Mouse (Mus musculus) forebrain, embryonic 10.5 days (tissue): Measurements from ENCODE around the gene Olfr96. TPM values are rescaled to one million over a fixed set of nuclear protein-coding genes. Genes with fewer than 3 reads are reported as not detected.

ENCODE experiments used
- DNase-seq: peaks from one replicate; pipeline ENCODE4 v3.0.0-alpha.2; 2017; ENCODE audit warnings: low spot score; ENCODE audit errors: extremely low spot score
- H3K27ac ChIP-seq: fragments of 300-500 bp; sonication (generic); 2 replicates; pipeline ENCODE4 v1.5.1; 2016; ENCODE audit warnings: mild to moderate bottlenecking
- H3K27me3 ChIP-seq: fragments of 300-500 bp; sonication (generic); 2 replicates; pipeline ENCODE4 v1.6.1; 2016; ENCODE audit warnings: mild to moderate bottlenecking; ENCODE audit not compliant: poor library complexity, severe bottlenecking
- H3K36me3 ChIP-seq: fragments of 300-500 bp; sonication (generic); replicated peaks from 2 replicates; pipeline ENCODE4 v1.6.1; 2016; ENCODE audit warnings: mild to moderate bottlenecking, moderate library complexity
- H3K4me1 ChIP-seq: fragments of 300-500 bp; sonication (generic); 2 replicates; pipeline ENCODE4 v1.6.1; 2016
- H3K4me3 ChIP-seq: fragments of 300-500 bp; sonication (generic); 2 replicates; pipeline ENCODE4 v1.5.1; 2016; ENCODE audit warnings: mild to moderate bottlenecking, moderate library complexity
- H3K9me3 ChIP-seq: fragments of 300-500 bp; sonication (generic); 2 replicates; pipeline ENCODE4 v1.6.1; 2016; ENCODE audit warnings: mild to moderate bottlenecking, moderate library complexity
- WGBS: fragments of 180-500 bp; shearing (Covaris S2); methylation state at CpG from one replicate; pipeline ENCODE4 v1.1.7; 2016; 5-methylcytosine and 5-hydroxymethylcytosine counted together
- polyA plus RNA-seq: library from polyadenylated mRNA; unstranded; fragments of >200 nt; fragmentation: Nextera tagmentation; extraction: Ambion mirVana; gene quantifications from 2 replicates; pipeline ENCODE4 v1.2.1, GENCODE M21; 2016

The Olfr96 gene
- not detected in 2 replicates for polyA plus RNA-seq

GRCm38 (mm10) chr17:37219846-37220245 lies at the start of gene Olfr96:
TSS of gene Olfr96 (plus strand) at chr17:37220146.
- no peaks in the 10 kb centered on the region for H3K27me3 ChIP-seq
- 76% methylated on average over 4 of the region's 4 CpGs for WGBS

DNA sequence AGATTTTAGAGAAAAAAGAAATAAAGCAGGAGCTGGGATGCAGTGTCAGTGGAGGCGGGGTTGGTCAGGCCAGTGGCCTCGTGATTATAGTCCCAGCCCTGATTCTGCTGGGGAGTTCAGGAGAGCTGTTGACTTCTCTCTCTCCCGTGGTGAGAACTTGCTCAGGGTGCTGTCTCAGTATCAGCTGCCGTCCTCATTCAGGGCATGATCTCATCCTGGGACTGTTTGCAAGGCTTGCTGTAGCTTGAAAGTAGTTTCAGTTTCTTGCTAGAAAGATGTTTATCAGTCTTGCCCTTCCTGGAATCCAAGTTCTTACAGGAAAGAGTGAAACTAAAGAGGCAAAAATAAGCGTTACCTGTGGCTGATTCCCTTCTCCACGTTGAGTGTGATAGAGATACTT lies 34.5 kb upstream of the Olfr96 start:
- WGBS, result 64% methylated on average over 6 of the region's 6 CpGs
- Histone ChIP-seq H3K4me3 (no peak overlapping the region), H3K27me3 (no peaks in the 10 kb centered on the region), H3K4me1 (no peaks in the 10 kb centered on the region), H3K36me3 (no peaks in the 10 kb centered on the region), H3K9me3 (no peaks in the 10 kb centered on the region), H3K27ac (no peak overlapping the region)
- DNase-seq, result no peak

More at GRCm38 (mm10) chr17:37219846-37220245, at the start of gene Olfr96:
- Histone ChIP-seq H3K27ac (no peak within 1 kb of the TSS), H3K4me1 (no peaks in the 10 kb centered on the region), H3K36me3 (no peaks in the 10 kb centered on the region), H3K4me3 (no peak within 1 kb of the TSS), H3K9me3 (peaks cover 12% of the 10 kb centered on the region; the same call in 1 of the 2 replicates)
- no peak for DNase-seq

DNA sequence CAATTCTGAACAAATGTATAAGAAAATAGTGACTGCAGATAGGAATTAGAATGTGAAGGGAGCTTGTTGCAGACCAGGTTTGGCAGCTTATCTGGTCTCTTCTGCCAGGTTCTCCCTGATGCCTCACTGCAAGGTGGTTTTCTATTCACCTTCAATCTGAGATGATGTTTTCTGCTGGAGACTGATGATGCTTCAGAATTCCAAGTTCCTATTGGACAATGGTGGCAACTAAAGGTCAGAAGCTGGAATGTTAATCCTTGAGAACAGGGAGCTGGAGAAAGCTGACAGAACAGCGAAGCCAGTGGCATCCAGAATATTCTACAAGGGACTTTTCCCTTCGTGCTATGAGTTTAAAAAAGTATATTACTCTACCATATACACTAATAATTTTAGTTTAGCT lies 29.2 kb upstream of the Olfr96 start:
- DNase-seq, result no peak
- WGBS, result 31% methylated on average over 2 of the region's 2 CpGs
- H3K9me3 ChIP-seq, result no peaks in the 10 kb centered on the region
- H3K4me3 ChIP-seq, result no peak overlapping the region
- peaks cover 11% of the 10 kb centered on the region for H3K27me3 ChIP-seq
- no peaks in the 10 kb centered on the region for H3K36me3 ChIP-seq
- no peak overlapping the region for H3K27ac ChIP-seq
- H3K4me1 ChIP-seq, result no peaks in the 10 kb centered on the region

DNA sequence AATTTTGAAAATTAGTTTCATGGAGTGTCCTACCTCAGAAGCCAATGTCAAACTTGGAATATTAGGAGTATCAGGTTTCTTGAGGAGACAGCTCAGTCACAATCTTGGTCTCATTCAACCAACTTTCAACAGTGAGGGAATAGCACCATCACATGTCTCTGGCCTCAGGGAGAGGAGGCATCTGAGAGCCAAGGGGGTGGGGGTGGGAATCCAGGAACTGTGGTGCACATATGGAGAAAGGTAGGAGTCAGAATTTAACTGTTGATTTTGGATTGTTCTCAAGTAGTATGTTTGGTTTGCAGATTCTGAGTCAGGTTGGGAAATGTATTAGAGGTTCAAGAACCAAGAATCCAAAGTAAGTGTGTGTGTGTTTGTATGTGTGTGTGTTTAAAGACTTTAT lies 26.9 kb upstream of the Olfr96 start:
- Histone ChIP-seq H3K9me3 (no peaks in the 10 kb centered on the region), H3K36me3 (no peaks in the 10 kb centered on the region), H3K4me1 (peaks cover 11% of the 10 kb centered on the region), H3K27me3 (peaks cover 34% of the 10 kb centered on the region), H3K27ac (no peak overlapping the region), H3K4me3 (no peak overlapping the region)
- no peak for DNase-seq

DNA sequence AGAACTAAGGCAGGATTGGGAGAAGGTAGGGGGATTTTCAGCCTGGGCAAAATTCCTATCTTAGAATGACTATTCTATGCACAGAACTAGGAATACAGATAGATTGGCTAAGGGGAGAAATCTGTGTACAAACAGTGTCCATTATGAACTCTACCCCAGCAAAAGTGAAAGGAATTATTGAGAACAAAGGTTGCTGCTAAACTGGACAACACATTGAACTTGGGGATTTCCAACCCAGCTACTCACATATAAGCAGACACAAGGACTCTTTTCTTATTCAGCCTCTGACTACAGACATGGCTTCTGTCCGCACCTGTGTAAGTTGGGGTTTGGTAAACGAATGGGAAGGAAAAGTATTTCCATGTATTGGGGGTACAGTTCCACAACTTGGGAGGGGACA lies 26.3 kb upstream of the Olfr96 start, which contains the start of gene Ubd:
Gene Ubd (plus strand): TSS at position 237 of the 400 bp plus-strand sequence.
- peaks cover 41% of the 10 kb centered on the region for H3K27me3 ChIP-seq
- WGBS, result 86% methylated on average over 2 of the region's 2 CpGs
- no peaks in the 10 kb centered on the region for H3K36me3 ChIP-seq
- no peak within 1 kb of the TSS for H3K4me3 ChIP-seq
- peaks cover 11% of the 10 kb centered on the region for H3K4me1 ChIP-seq
- no peak for DNase-seq
- H3K27ac ChIP-seq, result no peak within 1 kb of the TSS
- no peaks in the 10 kb centered on the region for H3K9me3 ChIP-seq

DNA sequence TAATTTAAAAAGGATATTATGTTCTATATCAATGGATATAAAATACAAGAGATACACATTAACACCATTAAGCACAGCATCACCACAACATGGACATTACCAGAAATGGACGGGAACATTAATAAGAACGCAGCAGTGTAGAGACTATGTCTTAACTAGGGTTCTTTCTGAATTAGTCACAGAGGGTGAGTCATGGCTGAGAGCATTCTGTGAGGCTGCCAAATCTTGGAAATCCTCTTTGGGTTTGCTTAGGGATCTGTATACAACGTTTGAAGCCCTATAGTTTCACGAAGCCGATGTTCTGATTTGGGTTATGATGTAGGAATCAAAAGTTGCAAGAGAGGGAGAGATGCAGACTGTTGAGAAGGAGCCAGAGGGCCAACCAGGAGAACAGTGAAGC lies 25.2 kb upstream of the Olfr96 start:
- WGBS, result 96% methylated on average over 5 of the region's 5 CpGs
- no peaks in the 10 kb centered on the region for H3K9me3 ChIP-seq
- peaks cover 11% of the 10 kb centered on the region for H3K4me1 ChIP-seq
- no peak overlapping the region for H3K27ac ChIP-seq
- peaks cover 49% of the 10 kb centered on the region for H3K27me3 ChIP-seq
- no peak overlapping the region for H3K4me3 ChIP-seq
- no peak for DNase-seq
- H3K36me3 ChIP-seq, result no peaks in the 10 kb centered on the region

DNA sequence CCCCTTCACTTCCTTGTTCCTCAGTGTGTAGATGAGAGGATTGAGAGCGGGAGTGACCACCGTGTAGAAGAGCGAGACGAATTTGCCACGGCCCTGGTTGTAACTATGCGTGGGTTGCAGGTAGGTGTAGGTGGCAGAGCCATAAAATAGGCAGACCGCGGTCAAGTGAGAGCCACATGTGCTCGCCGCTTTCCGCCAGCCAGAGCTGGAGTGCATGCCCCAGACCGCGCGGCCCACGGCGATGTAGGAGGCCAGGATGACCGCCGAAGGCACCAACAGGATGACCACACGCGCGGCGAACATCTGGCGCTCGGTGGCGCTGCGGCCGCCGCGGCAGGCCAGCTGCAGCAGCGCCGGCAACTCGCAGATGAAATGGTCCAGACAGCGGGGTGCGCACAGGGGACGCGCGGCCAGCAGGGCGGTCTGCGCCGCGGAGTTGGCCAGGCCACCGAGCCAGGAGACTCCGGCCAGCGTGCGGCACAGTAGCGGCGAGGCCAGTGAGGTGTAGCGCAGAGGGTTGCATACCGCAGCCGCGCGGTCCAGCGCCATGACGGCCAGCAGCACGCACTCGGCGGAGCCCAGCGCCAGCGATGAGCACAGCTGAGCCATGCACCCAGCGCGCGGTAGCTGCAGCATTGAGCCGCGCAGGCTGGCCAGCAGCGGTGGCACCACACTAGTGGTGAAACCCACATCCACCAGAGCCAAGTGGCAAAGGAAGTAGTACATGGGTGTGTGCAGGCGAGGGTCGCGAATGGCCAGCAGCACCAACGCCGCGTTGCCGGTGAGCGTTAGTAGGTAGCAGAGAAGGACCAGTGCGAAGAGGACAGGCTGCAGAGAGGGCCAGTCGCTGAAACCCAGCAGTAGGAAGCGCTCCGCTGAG lies 22.9 kb upstream of the Olfr96 start:
- under 1% methylated on average over 77 of the region's 77 CpGs for whole genome bisulfite sequencing
- peak overlapping the region; percentile 64 for H3K27ac ChIP-seq

DNA sequence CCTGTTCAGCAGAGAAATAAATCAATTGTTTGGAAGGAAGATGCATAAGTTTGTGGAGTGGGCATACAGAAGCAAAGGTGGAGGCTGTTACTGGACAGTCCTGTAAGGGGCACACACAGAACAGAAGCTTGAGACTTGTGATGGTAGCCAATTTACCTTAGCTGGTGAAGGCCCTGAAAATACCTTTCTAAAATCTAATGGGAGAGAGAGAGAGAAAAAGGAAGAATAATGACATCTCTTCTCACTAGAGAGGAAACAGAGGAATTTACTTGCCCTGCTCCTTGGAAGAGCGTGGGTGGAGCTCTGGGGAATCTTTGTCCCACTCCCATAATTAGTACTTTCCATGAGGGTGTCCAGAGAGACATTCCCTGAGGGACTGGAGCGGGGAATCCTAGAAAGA lies 19.1 kb upstream of the Olfr96 start, which contains the start of gene Olfr94:
Gene Olfr94 (minus strand): TSS at position 101 of the 400 bp plus-strand sequence.
- no peak for DNase-seq
- H3K4me3 ChIP-seq, result no peak within 1 kb of the TSS
- no peak within 1 kb of the TSS for H3K27ac ChIP-seq
- H3K9me3 ChIP-seq, result no peaks in the 10 kb centered on the region
- no peaks in the 10 kb centered on the region for H3K36me3 ChIP-seq
- peaks cover 11% of the 10 kb centered on the region for H3K4me1 ChIP-seq
- 78% methylated on average over 2 of the region's 2 CpGs for WGBS
- H3K27me3 ChIP-seq, result peaks cover 41% of the 10 kb centered on the region

More for the DNA sequence above, 22.9 kb upstream of the Olfr96 start:
- peak; percentile 69 for DNase-seq
- H3K4me1 ChIP-seq, result peaks cover 11% of the 10 kb centered on the region
- H3K4me3 ChIP-seq, result peak overlapping the region; percentile 65
- no peaks in the 10 kb centered on the region for H3K36me3 ChIP-seq
- H3K27me3 ChIP-seq, result peaks cover 54% of the 10 kb centered on the region
- no peaks in the 10 kb centered on the region for H3K9me3 ChIP-seq

DNA sequence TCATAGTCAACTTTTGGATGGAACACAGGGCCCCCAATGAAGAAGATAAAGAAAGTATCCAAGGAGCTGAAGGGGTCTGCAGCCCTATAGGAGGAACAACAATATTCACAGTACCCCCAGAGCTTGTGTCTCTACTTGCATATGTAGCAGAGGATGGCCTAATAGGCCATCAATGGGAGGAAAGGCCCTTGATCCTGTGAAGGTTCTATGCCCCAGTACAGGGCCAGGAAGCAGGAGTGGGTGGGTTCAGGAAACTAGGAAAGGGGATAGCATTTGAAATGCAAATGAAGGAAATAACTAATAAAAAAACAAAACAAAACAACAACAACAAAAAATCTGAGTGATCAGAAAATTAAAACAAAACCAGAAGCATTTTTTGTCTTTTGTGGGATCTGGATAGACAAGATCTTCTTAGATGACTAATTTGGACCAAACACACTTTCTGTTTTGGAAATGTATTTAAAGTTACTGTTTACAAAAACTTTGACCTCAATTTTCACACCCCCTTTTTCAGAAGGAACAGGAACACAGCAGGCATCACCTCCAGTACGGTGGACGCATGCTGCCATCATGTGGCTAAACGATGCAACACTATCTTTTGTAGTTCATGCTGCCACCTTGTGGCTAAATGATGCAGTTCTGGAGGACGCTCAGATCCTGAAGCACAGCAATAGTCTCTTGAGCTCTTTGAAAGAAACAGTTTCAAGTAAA lies 16.6 kb upstream of the Olfr96 start:
- peaks cover 17% of the 10 kb centered on the region for H3K27me3 ChIP-seq
- DNase-seq, result peak; percentile 75
- 2% methylated on average over 4 of the region's 4 CpGs for WGBS
- no peaks in the 10 kb centered on the region for H3K9me3 ChIP-seq
- H3K36me3 ChIP-seq, result no peaks in the 10 kb centered on the region
- H3K4me1 ChIP-seq, result no peaks in the 10 kb centered on the region
- no peak overlapping the region for H3K27ac ChIP-seq
- no peak overlapping the region for H3K4me3 ChIP-seq

GRCm38 (mm10) chr17:37203917-37204236 lies 16.1 kb upstream of the Olfr96 start:
- Histone ChIP-seq H3K9me3 (no peaks in the 10 kb centered on the region), H3K4me3 (no peak overlapping the region), H3K36me3 (no peaks in the 10 kb centered on the region), H3K27ac (no peak overlapping the region), H3K4me1 (no peaks in the 10 kb centered on the region), H3K27me3 (peaks cover 11% of the 10 kb centered on the region)
- no peak for DNase-seq
- 34% methylated on average over 3 of the region's 3 CpGs for WGBS

DNA sequence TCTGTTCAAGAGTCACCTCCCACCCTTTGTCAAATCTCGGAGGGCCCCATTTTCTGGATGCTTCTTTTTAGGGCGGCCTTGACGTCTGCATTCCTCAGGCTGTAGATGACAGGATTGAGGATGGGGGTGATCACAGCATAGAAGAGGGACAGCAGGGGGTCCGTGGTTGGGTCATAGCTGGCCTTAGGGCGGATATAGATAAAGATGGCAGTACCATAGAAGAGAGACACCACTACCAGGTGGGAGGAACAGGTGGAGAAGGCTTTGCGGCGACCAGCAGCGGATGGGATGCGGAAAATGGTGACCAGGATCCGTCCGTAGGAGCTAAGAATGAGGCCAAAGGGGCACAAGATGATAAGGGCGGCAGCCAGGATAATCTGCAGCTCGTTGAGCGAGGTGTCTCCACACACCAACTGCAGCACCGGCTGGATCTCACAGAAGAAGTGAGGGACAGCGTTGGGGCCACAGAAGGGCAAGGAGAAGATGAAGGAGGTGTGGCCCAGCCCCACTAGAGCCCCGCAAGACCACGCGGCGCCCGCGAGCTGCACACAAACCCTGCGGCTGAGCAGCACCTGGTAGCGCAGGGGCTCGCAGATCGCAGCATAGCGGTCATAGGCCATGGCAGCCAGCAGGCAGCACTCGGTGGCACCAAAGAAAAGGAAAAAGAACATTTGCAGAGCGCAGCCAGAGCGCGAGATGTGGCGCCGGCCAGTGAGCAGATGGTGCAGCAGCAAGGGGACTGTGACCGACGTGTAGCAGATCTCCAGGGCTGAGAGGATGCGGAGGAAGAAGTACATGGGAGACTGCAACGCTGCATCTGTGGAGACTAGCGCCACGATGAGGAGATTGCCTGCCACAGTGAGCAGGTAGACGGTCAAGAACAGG lies 8.8 kb upstream of the Olfr96 start:
- no peak for DNase-seq
- no peaks in the 10 kb centered on the region for H3K36me3 ChIP-seq
- 25% methylated on average over 40 of the region's 40 CpGs for WGBS
- H3K4me1 ChIP-seq, result peaks cover 9% of the 10 kb centered on the region
- no peaks in the 10 kb centered on the region for H3K9me3 ChIP-seq
- H3K27me3 ChIP-seq, result peaks cover 25% of the 10 kb centered on the region
- peak overlapping the region; percentile 48 for H3K4me3 ChIP-seq
- 0 out of 2 replicates have a peak overlapping the region, but pooled peaks have one; percentile 17 for H3K27ac ChIP-seq

- H3K4me3 ChIP-seq, result no peak within 1 kb of the TSS
- DNase-seq, result no peak
- H3K27ac ChIP-seq, result no peak within 1 kb of the TSS
- no peaks in the 10 kb centered on the region for H3K36me3 ChIP-seq
- peaks cover 9% of the 10 kb centered on the region for H3K4me1 ChIP-seq
- peaks cover 12% of the 10 kb centered on the region; the same call in 1 of the 2 replicates for H3K9me3 ChIP-seq
- peaks cover 25% of the 10 kb centered on the region for H3K27me3 ChIP-seq
- WGBS, result 77% methylated on average over 3 of the region's 3 CpGs
These were observed 6.9 kb upstream of the Olfr96 start, which contains the start of gene Olfr95 for GRCm38 (mm10) chr17:37213018-37213417. TSS of gene Olfr95 (minus strand) at chr17:37213118.
